Mouse (Mus musculus) liver, adult 2 months (tissue): ENCODE data around the gene Stat3. TPM values are rescaled to one million over a fixed set of nuclear protein-coding genes. Genes with fewer than 3 reads are reported as not detected.
A peak's percentile ranks its signal among the peaks of the same experiment; 100 is the strongest.

Experiments
- DNase-seq: peaks from one replicate; pipeline ENCODE4 v3.0.0-alpha.2; 2011; ENCODE audit warnings: low read depth, low spot score; ENCODE audit errors: extremely low read depth
- H3K27ac ChIP-seq: fragments of 200-500 bp; replicated peaks from 2 replicates; pipeline ENCODE4 v1.5.1; 2012; ENCODE audit warnings: low read depth, mild to moderate bottlenecking, control low read depth, inconsistent platforms, low read length; ENCODE audit not compliant: insufficient read depth
- H3K27me3 ChIP-seq: fragments of 200-500 bp; 2 replicates; pipeline ENCODE4 v1.6.1; 2012; ENCODE audit warnings: mild to moderate bottlenecking, moderate library complexity, low read length, inconsistent platforms; ENCODE audit not compliant: control insufficient read depth, insufficient read depth
- H3K36me3 ChIP-seq: fragments of 200-500 bp; 2 replicates; pipeline ENCODE4 v1.6.1; 2012; ENCODE audit warnings: low read length, inconsistent platforms; ENCODE audit not compliant: control insufficient read depth, insufficient read depth
- H3K4me1 ChIP-seq: fragments of 200-500 bp; 2 replicates; pipeline ENCODE4 v1.6.1; 2011; ENCODE audit warnings: low read length; ENCODE audit not compliant: control insufficient read depth, insufficient read depth
- H3K4me3 ChIP-seq: fragments of 200-500 bp; 2 replicates; pipeline ENCODE4 v1.5.1; 2011; ENCODE audit warnings: low read depth, mild to moderate bottlenecking, control low read depth, low read length, moderate library complexity; ENCODE audit not compliant: insufficient read depth
- H3K79me2 ChIP-seq: fragments of 200-500 bp; 2 replicates; pipeline ENCODE4 v1.6.1; 2012; ENCODE audit warnings: inconsistent platforms, mild to moderate bottlenecking, low read length, moderate library complexity; ENCODE audit not compliant: control insufficient read depth, insufficient read depth
- H3K9ac ChIP-seq: fragments of 200-500 bp; 2 replicates; pipeline ENCODE4 v1.6.1; 2012; ENCODE audit warnings: low read depth, mild to moderate bottlenecking, control low read depth, inconsistent platforms, low read length
- CTCF ChIP-seq: fragments of 200-500 bp; IDR thresholded peaks from 2 replicates; pipeline ENCODE4 v1.5.1; 2011; ENCODE audit warnings: low read depth, low read length, control low read depth
- POLR2A ChIP-seq: fragments of 200-500 bp; IDR thresholded peaks from 2 replicates; pipeline ENCODE4 v1.6.1; 2011; ENCODE audit warnings: low read length, control low read depth; ENCODE audit not compliant: insufficient read depth; ENCODE audit errors: extremely low read depth
- WGBS: fragments of 180-500 bp; shearing (Covaris S2); methylation state at CpG from one replicate; pipeline ENCODE4 v1.1.7; 2018; 5-methylcytosine and 5-hydroxymethylcytosine counted together
- polyA plus RNA-seq: library from polyadenylated mRNA; depleted of rRNA; stranded (reverse); fragments of >200 nt; gene quantifications from 2 replicates; pipeline ENCODE4 v1.2.3, GENCODE M21; 2012
- total RNA-seq: library from RNA; depleted of rRNA; stranded (reverse); fragments of >200 nt; gene quantifications from 2 replicates; pipeline ENCODE4 v1.2.3, GENCODE M21; 2014

The Stat3 gene
- total and polyA plus RNA-seq, 2 experiments = 58.5 to 60.4 TPM

- Histone ChIP-seq H3K4me3 (no peak overlapping the region), H3K27ac (no peak overlapping the region), H3K9ac (no peak overlapping the region), H3K27me3 (no peaks in the 10 kb centered on the region), H3K79me2 (peaks cover 40% of the 10 kb centered on the region), H3K4me1 (peaks cover 22% of the 10 kb centered on the region), H3K36me3 (no peaks in the 10 kb centered on the region)
- WGBS = 75% methylated on average over 3 of the region's 3 CpGs
- TF ChIP-seq POLR2A (no peak), CTCF (no peak)
- DNase-seq = no peak
These were observed 12.0 kb downstream of the Stat3 start for GRCm38 (mm10) chr11:100927386-100927785.

- H3K36me3 ChIP-seq = no peaks in the 10 kb centered on the region
- WGBS = 100% methylated on average over 1 of the region's 1 CpGs
- no peak for TF ChIP-seq POLR2A
- no peak for TF ChIP-seq CTCF
- no peak overlapping the region for H3K4me3 ChIP-seq
- peaks cover 47% of the 10 kb centered on the region for H3K79me2 ChIP-seq
- H3K27ac ChIP-seq = no peak overlapping the region
- H3K9ac ChIP-seq = no peak overlapping the region
- peak; percentile 51 for DNase-seq
- H3K27me3 ChIP-seq = no peaks in the 10 kb centered on the region
- H3K4me1 ChIP-seq = peaks cover 33% of the 10 kb centered on the region
These were observed 14.9 kb downstream of the Stat3 start for GRCm38 (mm10) chr11:100924386-100924919.

DNA sequence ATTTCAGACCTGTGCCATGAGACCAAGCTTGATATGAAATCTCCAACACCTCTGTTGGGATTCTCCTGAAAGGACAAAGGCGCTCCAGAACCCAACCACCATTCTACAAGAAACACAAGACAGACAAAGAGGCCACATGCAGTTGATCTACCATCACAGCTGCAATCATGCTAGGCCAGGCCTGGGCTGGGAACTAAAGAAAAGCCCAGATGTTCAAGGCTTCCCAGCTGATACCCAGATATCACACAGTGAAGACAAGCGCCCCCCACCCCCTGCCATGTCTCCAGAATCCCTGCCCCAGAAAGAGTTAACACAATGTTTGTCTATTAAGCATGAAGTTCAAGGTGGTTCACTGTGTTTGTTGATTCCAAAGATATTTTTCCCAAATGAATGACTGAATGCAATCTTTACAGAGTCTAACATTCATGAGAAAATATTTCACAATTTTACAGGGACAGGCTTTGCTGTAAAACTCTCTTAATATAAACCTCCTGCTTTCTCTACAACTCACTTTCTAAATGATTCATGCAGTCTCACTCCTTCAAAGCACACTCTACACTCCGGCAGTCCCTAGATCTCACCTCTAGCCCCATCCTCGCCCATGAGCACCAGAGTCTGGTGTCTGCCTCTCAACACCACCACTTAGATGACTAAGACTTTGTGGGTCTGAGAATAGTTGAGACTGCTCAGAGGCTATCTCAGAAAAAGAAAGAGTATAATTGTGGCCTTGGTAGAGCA lies 18.3 kb downstream of the Stat3 start:
- WGBS = 72% methylated on average over 4 of the region's 4 CpGs
- peak overlapping the region; percentile 34 for H3K27ac ChIP-seq
- peaks cover 6% of the 10 kb centered on the region for H3K36me3 ChIP-seq
- H3K9ac ChIP-seq = no peak overlapping the region
- H3K4me1 ChIP-seq = peaks cover 55% of the 10 kb centered on the region
- DNase-seq = peak; percentile 49
- peaks cover 43% of the 10 kb centered on the region for H3K79me2 ChIP-seq
- H3K4me3 ChIP-seq = no peak overlapping the region
- no peaks in the 10 kb centered on the region for H3K27me3 ChIP-seq
- TF ChIP-seq CTCF (no peak), POLR2A (no peak)

DNA sequence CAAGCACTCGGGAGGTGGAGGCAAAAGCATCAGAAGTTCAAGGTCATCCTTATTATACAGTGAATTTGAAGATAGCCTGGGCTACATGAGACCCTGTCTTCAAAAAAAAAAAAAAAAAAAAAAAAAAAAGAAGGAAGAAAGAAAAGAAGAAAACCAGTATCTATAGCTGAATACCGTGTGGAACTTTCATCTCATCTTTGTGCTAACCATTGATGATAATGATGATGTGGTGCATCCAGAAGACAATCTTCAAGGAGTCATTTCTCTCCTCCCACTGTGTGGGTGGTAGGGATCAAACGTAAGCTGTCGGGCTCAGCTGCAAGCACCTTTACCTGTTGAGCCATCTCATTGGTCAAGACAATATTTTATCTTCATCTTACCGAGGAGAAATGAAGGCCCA lies 21.3 kb downstream of the Stat3 start:
- H3K4me1 ChIP-seq = peaks cover 48% of the 10 kb centered on the region
- H3K27me3 ChIP-seq = no peaks in the 10 kb centered on the region
- no peak overlapping the region for H3K4me3 ChIP-seq
- DNase-seq = no peak
- peaks cover 12% of the 10 kb centered on the region for H3K36me3 ChIP-seq
- TF ChIP-seq CTCF = no peak
- no peak for TF ChIP-seq POLR2A
- H3K9ac ChIP-seq = no peak overlapping the region
- no peak overlapping the region for H3K27ac ChIP-seq
- peaks cover 39% of the 10 kb centered on the region for H3K79me2 ChIP-seq
- WGBS = 84% methylated on average over 5 of the region's 5 CpGs

- H3K4me3 ChIP-seq = no peak overlapping the region
- TF ChIP-seq CTCF (no peak), POLR2A (no peak)
- no peak overlapping the region for H3K9ac ChIP-seq
- H3K4me1 ChIP-seq = peaks cover 40% of the 10 kb centered on the region
- no peaks in the 10 kb centered on the region for H3K27me3 ChIP-seq
- DNase-seq = peak; percentile 70
- peak overlapping the region; percentile 64 for H3K27ac ChIP-seq
- peaks cover 31% of the 10 kb centered on the region for H3K79me2 ChIP-seq
- H3K36me3 ChIP-seq = peaks cover 12% of the 10 kb centered on the region
- 28% methylated on average over 4 of the region's 4 CpGs for WGBS
These were observed 22.8 kb downstream of the Stat3 start for GRCm38 (mm10) chr11:100916432-100916971.

- peaks cover 25% of the 10 kb centered on the region for H3K79me2 ChIP-seq
- H3K27ac ChIP-seq = no peak overlapping the region
- DNase-seq = no peak
- no peaks in the 10 kb centered on the region for H3K27me3 ChIP-seq
- peaks cover 22% of the 10 kb centered on the region for H3K36me3 ChIP-seq
- no peak for TF ChIP-seq CTCF
- TF ChIP-seq POLR2A = no peak
- 73% methylated on average over 3 of the region's 3 CpGs for WGBS
- H3K9ac ChIP-seq = no peak overlapping the region
- peaks cover 31% of the 10 kb centered on the region for H3K4me1 ChIP-seq
- H3K4me3 ChIP-seq = no peak overlapping the region
These were observed 24.3 kb downstream of the Stat3 start for GRCm38 (mm10) chr11:100915063-100915462.
